ENCODE assay signal across 8 mouse cellular contexts in genomic region chr4:116221140-116221851, GRCm38 (mm10). TPM values are rescaled to one million over a fixed set of nuclear protein-coding genes. Genes with fewer than 3 reads are reported as not detected.
A peak's percentile ranks its signal among the peaks of the same experiment; 100 is the strongest.
DNase-seq lines count a peak whose midpoint lies in the region; ATAC-seq and TF ChIP-seq lines count a peak whose summit lies in the region.

Gene Pik3r3 (plus strand): TSS chr4:116221618.

- peak; percentile 97 for DNase-seq in CH12.LX (ENCODE audit: extremely low read depth)
- peak; percentile 96 for DNase-seq in c-Kit-positive CD71-positive TER-119-negative erythroid progenitor cells, embryonic 14.5 days (ENCODE audit: low read depth)
- DNase-seq in forebrain, embryonic 11.5 days (ENCODE audit: low spot score) = peak; percentile 99
- peak; percentile 99 for DNase-seq in kidney, postnatal 36 days
- DNase-seq in telencephalon, adult 2 months (ENCODE audit: low read depth, low spot score) = peak; percentile 98

- in situ Hi-C loops in CH12.LX (cut with MboI; ENCODE audit: low pct_ligation_motif_present, low pct_unique_long_range_greater_than_20kb, low sequenced_read_pairs) = no loop called here

- dilution Hi-C loops in CH12.LX (cut with MboI; ENCODE audit: extremely low pct_ligation_motif_present, extremely low pct_unique_long_range_greater_than_20kb, low sequenced_read_pairs) = no loop called here

- peak; percentile 44 for TF ChIP-seq EP300 in CH12.LX (IDR thresholded peaks at IDR 0.05; ENCODE audit: low read length)

- peak; percentile 98 for ATAC-seq in forebrain, embryonic 11.5 days (replicated peaks; ENCODE audit: low FRiP score)
- peak; percentile 100 for ATAC-seq in heart, embryonic 16.5 days (replicated peaks; ENCODE audit: extremely low read depth, insufficient read depth, low FRiP score)
- ATAC-seq in liver, embryonic 15.5 days (ENCODE audit: insufficient read depth) = peak; percentile 100
- peak; percentile 99 for ATAC-seq in neural tube, embryonic 12.5 days (ENCODE audit: low FRiP score, low read depth)

- TF ChIP-seq RAD21 in CH12.LX (IDR thresholded peaks at IDR 0.05; ENCODE audit: low read depth, low read length) = no peak

- H3K4me1 ChIP-seq in CH12.LX (ENCODE audit: control insufficient read depth in 1 of 2, insufficient read depth in 2 of 2) = peaks cover 0 to 4% of the 10 kb centered on the region in 2 experiments; a peak in 2 of 4 replicates
- H3K4me1 ChIP-seq in forebrain, embryonic 11.5 days (replicated peaks; ENCODE audit: control insufficient read depth, insufficient read depth, low read length) = peaks cover 7% of the 10 kb centered on the region; the same call in 1 of the 2 replicates
- peaks cover 12% of the 10 kb centered on the region for H3K4me1 ChIP-seq in heart, embryonic 16.5 days (ENCODE audit: control insufficient read depth, insufficient read depth, low read length)
- peaks cover 22% of the 10 kb centered on the region for H3K4me1 ChIP-seq in liver, embryonic 15.5 days (replicated peaks)
- H3K4me1 ChIP-seq in neural tube, embryonic 12.5 days = peaks cover 7% of the 10 kb centered on the region

- H3K9ac ChIP-seq in CH12.LX (ENCODE audit: insufficient read depth, low read depth) = peak within 1 kb of the TSS; percentile 71
- H3K9ac ChIP-seq in forebrain, embryonic 11.5 days (ENCODE audit: low read length) = peak within 1 kb of the TSS; percentile 96
- peak within 1 kb of the TSS; percentile 95 for H3K9ac ChIP-seq in heart, embryonic 16.5 days (ENCODE audit: low read length)
- H3K9ac ChIP-seq in liver, embryonic 15.5 days = peak within 1 kb of the TSS; percentile 83
- peak within 1 kb of the TSS; percentile 94 for H3K9ac ChIP-seq in neural tube, embryonic 12.5 days

- no peaks in the 10 kb centered on the region for H3K9me3 ChIP-seq in CH12.LX (replicated peaks; ENCODE audit: low read length)
- H3K9me3 ChIP-seq in forebrain, embryonic 11.5 days (ENCODE audit: control insufficient read depth, low read length) = no peaks in the 10 kb centered on the region
- no peaks in the 10 kb centered on the region for H3K9me3 ChIP-seq in heart, embryonic 16.5 days (replicated peaks; ENCODE audit: control insufficient read depth, low read length)
- no peaks in the 10 kb centered on the region for H3K9me3 ChIP-seq in liver, embryonic 15.5 days (replicated peaks)
- H3K9me3 ChIP-seq in neural tube, embryonic 12.5 days = no peaks in the 10 kb centered on the region

- peak; percentile 97 for TF ChIP-seq POLR2A in CH12.LX (IDR thresholded peaks at IDR 0.05; ENCODE audit: low read depth, low read length)

- peak within 1 kb of the TSS; percentile 61 to 75 (median 75) for H3K4me3 ChIP-seq in CH12.LX (replicated peaks in 1 of 3; ENCODE audit: low read depth in 2 of 3, low read length in 2 of 3, poor library complexity in 1 of 3)
- peak within 1 kb of the TSS; percentile 75 for H3K4me3 ChIP-seq in forebrain, embryonic 11.5 days (ENCODE audit: low read depth, low read length)
- peak within 1 kb of the TSS; percentile 87 for H3K4me3 ChIP-seq in heart, embryonic 16.5 days (ENCODE audit: low read length)
- H3K4me3 ChIP-seq in liver, embryonic 15.5 days (replicated peaks) = peak within 1 kb of the TSS; percentile 77
- H3K4me3 ChIP-seq in neural tube, embryonic 12.5 days = peak within 1 kb of the TSS; percentile 65

- WGBS in forebrain, embryonic 11.5 days = under 1% methylated on average over 53 of the region's 53 CpGs
- WGBS in heart, embryonic 16.5 days = under 1% methylated on average over 52 of the region's 53 CpGs
- WGBS in liver, embryonic 15.5 days (ENCODE audit: insufficient replicate concordance) = under 1% methylated on average over 53 of the region's 53 CpGs
- WGBS in neural tube, embryonic 12.5 days = under 1% methylated on average over 52 of the region's 53 CpGs

- peaks cover 10% of the 10 kb centered on the region for H3K27me3 ChIP-seq in CH12.LX (replicated peaks)
- no peaks in the 10 kb centered on the region for H3K27me3 ChIP-seq in forebrain, embryonic 11.5 days (ENCODE audit: control insufficient read depth, insufficient read depth, low read length)
- no peaks in the 10 kb centered on the region for H3K27me3 ChIP-seq in heart, embryonic 16.5 days (ENCODE audit: control insufficient read depth, insufficient read depth, low read length)
- H3K27me3 ChIP-seq in liver, embryonic 15.5 days = peaks cover 36% of the 10 kb centered on the region
- H3K27me3 ChIP-seq in neural tube, embryonic 12.5 days (replicated peaks) = no peaks in the 10 kb centered on the region

- peak within 1 kb of the TSS; percentile 100 for H3K4me2 ChIP-seq in CH12.LX (ENCODE audit: insufficient read depth, low read depth, poor library complexity, severe bottlenecking)
- peak within 1 kb of the TSS; percentile 67 for H3K4me2 ChIP-seq in forebrain, embryonic 11.5 days (ENCODE audit: low read depth, low read length, severe bottlenecking)
- H3K4me2 ChIP-seq in heart, embryonic 16.5 days (ENCODE audit: low read depth, low read length) = peak within 1 kb of the TSS; percentile 75
- H3K4me2 ChIP-seq in liver, embryonic 15.5 days = peak within 1 kb of the TSS; percentile 98
- H3K4me2 ChIP-seq in neural tube, embryonic 12.5 days (replicated peaks) = peak within 1 kb of the TSS; percentile 74

- H3K79me2 ChIP-seq in CH12.LX (replicated peaks; ENCODE audit: control insufficient read depth, extremely low read depth, insufficient read depth, poor library complexity, severe bottlenecking) = no peaks in the 10 kb centered on the region

- no peak for TF ChIP-seq CTCF in CH12.LX (conservative IDR thresholded peaks at IDR 0.05 in 1 of 2, IDR thresholded peaks at IDR 0.05 in 1 of 2; ENCODE audit: low read depth in 2 of 2, low read length in 2 of 2)

- H3K36me3 ChIP-seq in CH12.LX (replicated peaks in 1 of 2; ENCODE audit: control insufficient read depth in 1 of 2, insufficient read depth in 1 of 2, low read length in 1 of 2) = no peaks in the 10 kb centered on the region
- no peaks in the 10 kb centered on the region for H3K36me3 ChIP-seq in forebrain, embryonic 11.5 days (ENCODE audit: control insufficient read depth, insufficient read depth, low read length)
- no peaks in the 10 kb centered on the region for H3K36me3 ChIP-seq in heart, embryonic 16.5 days (ENCODE audit: control insufficient read depth, insufficient read depth)
- H3K36me3 ChIP-seq in liver, embryonic 15.5 days (replicated peaks) = no peaks in the 10 kb centered on the region
- no peaks in the 10 kb centered on the region for H3K36me3 ChIP-seq in neural tube, embryonic 12.5 days

- peak within 1 kb of the TSS; percentile 42; the same call in 1 of the 2 replicates for H3K27ac ChIP-seq in CH12.LX (ENCODE audit: insufficient read depth, low read depth)
- H3K27ac ChIP-seq in forebrain, embryonic 11.5 days (ENCODE audit: low read depth, low read length) = peak within 1 kb of the TSS; percentile 100
- peak within 1 kb of the TSS; percentile 99 for H3K27ac ChIP-seq in heart, embryonic 16.5 days (ENCODE audit: low read length)
- peak within 1 kb of the TSS; percentile 80 for H3K27ac ChIP-seq in liver, embryonic 15.5 days (replicated peaks)
- peak within 1 kb of the TSS; percentile 99 for H3K27ac ChIP-seq in neural tube, embryonic 12.5 days

TF ChIP-seq in CH12.LX, 34 proteins besides CTCF, POLR2A, EP300 and RAD21 (continues in another document):
- TF ChIP-seq TBP (conservative IDR thresholded peaks at IDR 0.05; ENCODE audit: low read depth, low read length) (peak; percentile 72; the same call in 1 of the 2 replicates), KAT2A (IDR thresholded peaks at IDR 0.05; ENCODE audit: insufficient replicate concordance, low read length) (0 out of 2 replicates have a peak, but pooled peaks have one; percentile 34), UBTF (IDR thresholded peaks at IDR 0.05; ENCODE audit: low read depth, low read length) (0 out of 2 replicates have a peak, but pooled peaks have one; percentile 31), HCFC1 (IDR thresholded peaks at IDR 0.05; ENCODE audit: low read depth, low read length) (peak; percentile 62), USF1 (IDR thresholded peaks at IDR 0.05; ENCODE audit: low read depth, low read length) (no peak), MXI1 (IDR thresholded peaks at IDR 0.05; ENCODE audit: low read depth, low read length) (peak; percentile 75), PAX5 (IDR thresholded peaks at IDR 0.05; ENCODE audit: low read length) (no peak), SIN3A (IDR thresholded peaks at IDR 0.05; ENCODE audit: low read length) (peak; percentile 54; the same call in 1 of the 2 replicates), BHLHE40 (IDR thresholded peaks at IDR 0.05; ENCODE audit: low read depth, low read length) (peak; percentile 88), MAX (IDR thresholded peaks at IDR 0.05; ENCODE audit: low read length) (peak; percentile 49; the same call in 1 of the 2 replicates), MAZ (IDR thresholded peaks at IDR 0.05; ENCODE audit: low read depth, low read length) (peak; percentile 98), RCOR1 (conservative IDR thresholded peaks at IDR 0.05; ENCODE audit: low read depth, low read length) (peak; percentile 72; the same call in 1 of the 2 replicates), MEF2A (IDR thresholded peaks at IDR 0.05; ENCODE audit: borderline replicate concordance, low read depth, low read length) (peak; percentile 37; the same call in 1 of the 2 replicates), ZMIZ1 (IDR thresholded peaks at IDR 0.05; ENCODE audit: low read depth, low read length) (peak; percentile 78; the same call in 1 of the 2 replicates), ELF1 (IDR thresholded peaks at IDR 0.05; ENCODE audit: low read depth, low read length) (peak; percentile 41; the same call in 1 of the 2 replicates), JUND (conservative IDR thresholded peaks at IDR 0.05; ENCODE audit: low read depth, low read length) (no peak; the same call in 1 of the 2 replicates), IRF4 (IDR thresholded peaks at IDR 0.05; ENCODE audit: low read depth, low read length) (peak; percentile 69; the same call in 1 of the 2 replicates), TCF12 (IDR thresholded peaks at IDR 0.05; ENCODE audit: low read depth, low read length) (peak; percentile 65), NRF1 (IDR thresholded peaks at IDR 0.05; ENCODE audit: low read depth, low read length) (peak; percentile 79), CHD1 (IDR thresholded peaks at IDR 0.05; ENCODE audit: low read depth, low read length) (peak; percentile 100), POLR2AphosphoS2 (IDR thresholded peaks at IDR 0.05; ENCODE audit: low read depth, low read length) (no peak), CHD2 (IDR thresholded peaks at IDR 0.05; ENCODE audit: low read length) (peak; percentile 57)

RNA-seq across cellular contexts. Expression of gene Pik3r3, which starts in this region (rescaled TPM):
- 0.42 and 0.97 TPM in 2 replicates for total RNA-seq in CH12.LX (2012; rRNA removed)
- total RNA-seq in CH12.LX (2014; rRNA removed) = 1.9 TPM in 2 replicates
- polyA plus RNA-seq in CH12.LX (2012; ENCODE audit: insufficient read length, low read depth) = 1.8 and 2.2 TPM in 2 replicates
- polyA plus RNA-seq in forebrain, embryonic 11.5 days (2014; fragmentation: Nextera tagmentation; extraction: Ambion mirVana) = 58.0 and 71.4 TPM in 2 replicates
- 9.0 and 11.2 TPM in 2 replicates for polyA plus RNA-seq in heart, embryonic 16.5 days (2015; fragmentation: Nextera tagmentation; extraction: Ambion mirVana)
- 0.51 and 0.63 TPM in 2 replicates for polyA plus RNA-seq in liver, embryonic 15.5 days (2015; fragmentation: Nextera tagmentation; extraction: Ambion mirVana)
- polyA plus RNA-seq in neural tube, embryonic 12.5 days (2016; fragmentation: Nextera tagmentation; extraction: Ambion mirVana) = 84.6 and 92.7 TPM in 2 replicates

Comparison
In these comparisons a context has a peak if more than half of its experiments do, and no peak if none do; other contexts are left out.
1. Peak in every context shown above with its lines: DNase-seq, ATAC-seq, H3K4me3 ChIP-seq and H3K27ac ChIP-seq.
2. Peak in ATAC-seq, H3K4me3 ChIP-seq, H3K27ac ChIP-seq, H3K9ac ChIP-seq and H3K4me2 ChIP-seq in liver, embryonic 15.5 days; RNA of the gene not detected or under 1 TPM.
3. H3K27ac ChIP-seq: peak in every context shown above with its lines; median percentile 100 in forebrain, embryonic 11.5 days; 99 in heart, embryonic 16.5 days; 99 in neural tube, embryonic 12.5 days; 80 in liver, embryonic 15.5 days; 42 in CH12.LX.